Mouse (Mus musculus): ENCODE measurements around the gene Scube3.

GRCm38 (mm10) chr17:28192754-28193153 lies 50.8 kb downstream of the Scube3 start:
- no peak for TF ChIP-seq CTCF (IDR thresholded peaks at IDR 0.05; ENCODE audit: borderline replicate concordance, insufficient read depth, low read depth, low read length)
- no peak for TF ChIP-seq POLR2A (IDR thresholded peaks at IDR 0.05; ENCODE audit: borderline replicate concordance, insufficient read depth, low read length)
